Mouse (Mus musculus): ENCODE results near the gene Vwa7.

- TF ChIP-seq USF1 (IDR thresholded peaks at IDR 0.05; ENCODE audit: low read depth) (no peak), SRF (IDR thresholded peaks at IDR 0.05; ENCODE audit: control insufficient read depth, insufficient read length, low read depth) (no peak), POLR2A (IDR thresholded peaks at IDR 0.05; ENCODE audit: insufficient read length, low read depth) (peak; percentile 77), CEBPB (IDR thresholded peaks at IDR 0.05; ENCODE audit: insufficient read depth, poor library complexity, severe bottlenecking) (no peak)
Measured at GRCm38 (mm10) chr17:35000717-35001451, 15.5 kb upstream of the Vwa7 start, which contains the start of gene Vars.

All from myocyte (in vitro differentiated cells).